Mouse (Mus musculus) midbrain, postnatal 0 days (tissue): ENCODE data around the gene Gm8126. TPM values are rescaled to one million over a fixed set of nuclear protein-coding genes. Genes with fewer than 3 reads are reported as not detected.
"Not testable (repeated sequence)": the region's sequence is repeated elsewhere in the genome, so short reads cannot be mapped to it uniquely, and the experiment has no call there.

ENCODE experiments used
- ATAC-seq: fragments of 200-750 bp; cut with Nextera tagmentation; 2 replicates; pipeline ENCODE4 v1.8.0; 2017; ENCODE audit warnings: moderate number of reproducible peaks, mild to moderate bottlenecking, moderate TSS enrichment, moderate library complexity; ENCODE audit not compliant: low FRiP score
- DNase-seq: peaks from one replicate; pipeline ENCODE4 v3.0.0-alpha.2; 2015; ENCODE audit warnings: low spot score
- H3K27ac ChIP-seq: fragments of 300-500 bp; sonication (generic); 2 replicates; pipeline ENCODE4 v1.5.1; 2014; ENCODE audit warnings: low read depth, mild to moderate bottlenecking, low read length, mixed read lengths
- H3K27me3 ChIP-seq: fragments of 300-500 bp; sonication (generic); 2 replicates; pipeline ENCODE4 v1.6.1; 2014; ENCODE audit warnings: low read length, control low read depth, mixed read lengths; ENCODE audit not compliant: insufficient read depth
- H3K36me3 ChIP-seq: fragments of 300-500 bp; sonication (generic); 2 replicates; pipeline ENCODE4 v1.6.1; 2014; ENCODE audit warnings: low read length, control low read depth, mixed read lengths; ENCODE audit not compliant: insufficient read depth
- H3K4me1 ChIP-seq: fragments of 300-500 bp; sonication (generic); 2 replicates; pipeline ENCODE4 v1.6.1; 2014; ENCODE audit warnings: mild to moderate bottlenecking, control low read depth, antibody characterized with exemption, low read length, mixed read lengths; ENCODE audit not compliant: insufficient read depth
- H3K4me2 ChIP-seq: fragments of 300-500 bp; sonication (generic); 2 replicates; pipeline ENCODE4 v1.6.1; 2014; ENCODE audit warnings: low read depth, mild to moderate bottlenecking, low read length, mixed read lengths; ENCODE audit not compliant: poor library complexity, severe bottlenecking
- H3K4me3 ChIP-seq: fragments of 300-500 bp; sonication (generic); 2 replicates; pipeline ENCODE4 v1.5.1; 2014; ENCODE audit warnings: low read depth, mild to moderate bottlenecking, low read length, moderate library complexity
- H3K9ac ChIP-seq: fragments of 300-500 bp; sonication (generic); replicated peaks from 2 replicates; pipeline ENCODE4 v1.6.1; 2014; ENCODE audit warnings: mild to moderate bottlenecking, low read length, moderate library complexity, mixed read lengths; ENCODE audit not compliant: poor library complexity, severe bottlenecking
- H3K9me3 ChIP-seq: fragments of 300-500 bp; sonication (generic); 2 replicates; pipeline ENCODE4 v1.6.1; 2016; ENCODE audit warnings: low read length, control low read depth
- WGBS: fragments of 180-500 bp; shearing (Covaris S2); extraction: QIAGEN DNeasy Blood & Tissue Kit; methylation state at CpG from one replicate; pipeline ENCODE4 v1.1.7; 2014; 5-methylcytosine and 5-hydroxymethylcytosine counted together
- polyA plus RNA-seq: library from polyadenylated mRNA; unstranded; fragments of >200 nt; fragmentation: Nextera tagmentation; extraction: Ambion mirVana; gene quantifications from 2 replicates; pipeline ENCODE4 v1.2.1, GENCODE M21; 2015
- total RNA-seq: library from RNA; depleted of rRNA; stranded (reverse); fragments of >200 nt; gene quantifications from 2 replicates; pipeline ENCODE4 v1.2.3, GENCODE M21; 2014; rRNA removed

Gene Gm8126
- total RNA-seq: not detected in 2 replicates
- polyA plus RNA-seq: not detected in 2 replicates

DNA sequence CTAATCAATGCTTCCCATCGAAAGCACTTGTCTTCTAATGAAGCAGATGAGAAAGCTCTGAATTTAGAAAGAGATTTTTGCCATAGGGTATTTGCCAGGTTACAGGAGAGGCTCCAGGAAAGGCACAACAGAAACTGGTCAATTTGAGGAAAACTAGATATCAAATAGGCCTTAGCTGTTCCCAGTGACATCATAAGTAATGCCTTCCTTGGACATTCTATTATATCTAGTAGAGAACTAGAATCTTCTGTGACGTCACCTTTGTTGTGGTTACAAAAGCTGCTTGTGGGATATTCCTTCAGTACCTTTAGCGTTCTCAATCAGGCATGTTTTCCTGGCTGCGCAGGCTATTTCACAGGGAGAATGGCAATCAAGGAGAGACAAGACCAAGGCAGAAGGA is at the start of gene Gm8126:
TSS of gene Gm8126 (plus strand) at position 301 of the 400 bp plus-strand sequence.
- not testable (repeated sequence) for H3K36me3 ChIP-seq, H3K9me3 ChIP-seq, H3K27ac ChIP-seq, H3K27me3 ChIP-seq, DNase-seq, ATAC-seq, H3K4me1 ChIP-seq, H3K4me2 ChIP-seq, H3K4me3 ChIP-seq, H3K9ac ChIP-seq
- 92% methylated on average over 2 of the region's 4 CpGs for WGBS

- H3K4me3 ChIP-seq, H3K36me3 ChIP-seq, DNase-seq, H3K27me3 ChIP-seq, H3K27ac ChIP-seq, H3K4me1 ChIP-seq, H3K9me3 ChIP-seq, H3K9ac ChIP-seq, H3K4me2 ChIP-seq, ATAC-seq: not testable (repeated sequence)
- WGBS: 86% methylated on average over 3 of the region's 4 CpGs
These were observed 23.2 kb upstream of the Gm8126 start, which contains the start of gene Gm8122 for GRCm38 (mm10) chr14:43235204-43235603. Gene Gm8122 (minus strand): TSS chr14:43235304.

GRCm38 (mm10) chr14:43237769-43238168 is 20.7 kb upstream of the Gm8126 start:
- not testable (repeated sequence) for H3K27ac ChIP-seq, H3K27me3 ChIP-seq, H3K4me2 ChIP-seq, ATAC-seq, H3K9ac ChIP-seq, H3K36me3 ChIP-seq, DNase-seq, H3K4me1 ChIP-seq, H3K4me3 ChIP-seq, H3K9me3 ChIP-seq

- ATAC-seq: 0 out of 2 replicates have a peak, but pooled peaks have one; percentile 20
These were observed 8.8 kb upstream of the Gm8126 start for GRCm38 (mm10) chr14:43249611-43250170.

DNA sequence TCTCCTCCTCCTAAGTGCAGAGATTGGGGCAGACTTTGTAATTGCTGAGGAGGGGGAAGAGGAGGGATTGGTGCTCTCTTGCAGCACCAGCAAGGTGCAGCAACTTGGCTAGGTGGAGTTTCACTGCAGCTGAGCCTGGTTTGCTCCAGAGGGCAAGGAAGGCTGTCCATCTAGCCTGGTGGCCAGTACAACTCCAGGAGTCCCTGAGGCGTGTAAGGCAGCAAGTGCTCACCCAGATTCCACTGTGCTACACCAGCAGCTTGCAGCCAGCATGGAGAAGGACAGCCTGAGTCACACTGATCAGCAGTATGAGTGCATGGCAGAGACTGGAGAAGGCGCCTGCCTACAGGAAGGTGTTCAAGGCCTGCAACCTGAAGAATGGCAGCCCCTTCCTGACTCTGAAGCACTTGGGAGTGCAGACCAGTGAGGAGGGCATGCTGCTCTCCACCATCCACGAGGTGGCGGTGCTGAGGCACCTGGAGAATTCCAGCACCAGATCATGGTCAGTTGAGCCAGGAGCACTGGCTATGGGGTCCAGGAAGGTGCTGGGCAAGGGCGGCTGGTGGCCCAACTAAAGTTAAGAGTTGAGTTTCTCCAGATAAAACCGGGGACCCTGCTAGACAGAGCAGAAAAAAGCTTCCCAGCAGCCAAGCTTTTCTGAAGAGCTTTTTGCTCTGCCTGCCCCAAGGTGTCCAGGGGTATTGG is 7.7 kb upstream of the Gm8126 start:
- H3K4me2 ChIP-seq, H3K9me3 ChIP-seq, ATAC-seq, DNase-seq, H3K27me3 ChIP-seq, H3K36me3 ChIP-seq, H3K27ac ChIP-seq, H3K9ac ChIP-seq, H3K4me3 ChIP-seq, H3K4me1 ChIP-seq: not testable (repeated sequence)
- 47% methylated on average over 5 of the region's 6 CpGs for WGBS

More at GRCm38 (mm10) chr14:43249611-43250170, 8.8 kb upstream of the Gm8126 start:
- H3K4me3 ChIP-seq, H3K9me3 ChIP-seq, H3K36me3 ChIP-seq, DNase-seq, H3K27me3 ChIP-seq, H3K9ac ChIP-seq, H3K4me1 ChIP-seq, H3K27ac ChIP-seq, H3K4me2 ChIP-seq: not testable (repeated sequence)
- 30% methylated on average over 9 of the region's 12 CpGs for WGBS

DNA sequence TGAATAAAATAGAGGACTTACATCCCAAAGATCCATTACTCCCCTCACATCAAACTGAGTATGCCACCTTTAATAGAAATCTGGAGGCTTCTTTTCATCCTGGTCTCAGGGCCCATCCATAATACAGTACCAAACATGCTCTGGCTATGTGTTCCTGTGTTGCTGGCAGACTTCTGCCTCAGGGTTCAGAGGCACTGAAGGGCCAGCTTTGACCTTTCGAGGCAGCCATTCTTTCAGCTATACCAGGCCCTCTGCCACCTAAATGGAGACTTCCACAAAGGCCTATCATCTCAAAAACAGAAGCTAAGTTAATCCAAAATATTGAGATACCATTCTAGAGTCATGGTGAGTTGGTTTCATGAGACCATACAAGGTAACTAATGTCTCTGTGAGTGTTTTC is 1.9 kb upstream of the Gm8126 start:
- 75% methylated on average over 1 of the region's 1 CpGs for WGBS
- not testable (repeated sequence) for H3K9ac ChIP-seq, H3K4me3 ChIP-seq, H3K36me3 ChIP-seq, DNase-seq, ATAC-seq, H3K4me2 ChIP-seq, H3K4me1 ChIP-seq, H3K9me3 ChIP-seq, H3K27me3 ChIP-seq, H3K27ac ChIP-seq

GRCm38 (mm10) chr14:43263421-43263820 is 5.0 kb downstream of the Gm8126 start:
- H3K4me3 ChIP-seq, H3K27ac ChIP-seq, H3K36me3 ChIP-seq, H3K9me3 ChIP-seq, H3K27me3 ChIP-seq, ATAC-seq, DNase-seq, H3K9ac ChIP-seq, H3K4me1 ChIP-seq, H3K4me2 ChIP-seq: not testable (repeated sequence)
- 93% methylated on average over 3 of the region's 3 CpGs for WGBS

- H3K4me1 ChIP-seq, H3K9ac ChIP-seq, H3K36me3 ChIP-seq, H3K4me3 ChIP-seq, H3K9me3 ChIP-seq, H3K4me2 ChIP-seq, H3K27me3 ChIP-seq, ATAC-seq, H3K27ac ChIP-seq, DNase-seq: not testable (repeated sequence)
- 51% methylated on average over 2 of the region's 2 CpGs for WGBS
These were observed 10.2 kb downstream of the Gm8126 start for GRCm38 (mm10) chr14:43268521-43269084.
